ENCODE assay signal across 17 mouse cellular contexts in genomic region chr8:89210684-89211083, GRCm38 (mm10).
"Had no signal": no experiment of that assay in that cellular context is flagged by ENCODE, and none has a peak within 500 bp of the region (broad histone marks: within the 10 kb centered on the region; RNA-seq: fewer than 3 reads in every experiment).

No protein-coding gene starts in this region.

- H3K9me3 ChIP-seq: kidney, embryonic 15.5 days; liver, embryonic 13.5 days; midbrain, embryonic 13.5 days; neural tube, embryonic 12.5 days; neural tube, embryonic 15.5 days had no signal

- H3K27ac ChIP-seq: kidney, embryonic 15.5 days; left cerebral cortex, adult 2 months; liver, embryonic 13.5 days; macrophage; midbrain, embryonic 13.5 days; neural tube, embryonic 12.5 days; neural tube, embryonic 15.5 days had no signal

- H3K4me3 ChIP-seq: kidney, embryonic 15.5 days; left cerebral cortex, adult 2 months; liver, embryonic 13.5 days; midbrain, embryonic 13.5 days; neural tube, embryonic 12.5 days; neural tube, embryonic 15.5 days had no signal

- H3K36me3 ChIP-seq: kidney, embryonic 15.5 days; liver, embryonic 13.5 days; midbrain, embryonic 13.5 days; neural tube, embryonic 12.5 days; neural tube, embryonic 15.5 days had no signal

- H3K4me2 ChIP-seq: kidney, embryonic 15.5 days; liver, embryonic 13.5 days; midbrain, embryonic 13.5 days; neural tube, embryonic 12.5 days; neural tube, embryonic 15.5 days had no signal

- H3K4me1 ChIP-seq: kidney, embryonic 15.5 days; liver, embryonic 13.5 days; midbrain, embryonic 13.5 days; neural tube, embryonic 12.5 days; neural tube, embryonic 15.5 days had no signal

- DNase-seq: kidney, adult 11 months; kidney, adult 8-10 months; kidney, postnatal 10 days; kidney, postnatal 36 days; layer of hippocampus, postnatal 36 days; liver, embryonic 13.5 days; lung, adult 2 months; right cerebral cortex, adult 18-20 months; right cerebral cortex, postnatal 14 days; spleen, adult 18-20 months; thymus, postnatal 25 days had no signal

- H3K9ac ChIP-seq: kidney, embryonic 15.5 days; liver, embryonic 13.5 days; midbrain, embryonic 13.5 days; neural tube, embryonic 12.5 days; neural tube, embryonic 15.5 days had no signal

- ATAC-seq: midbrain, embryonic 13.5 days had no signal

- H3K27me3 ChIP-seq: kidney, embryonic 15.5 days; liver, embryonic 13.5 days; midbrain, embryonic 13.5 days; neural tube, embryonic 12.5 days; neural tube, embryonic 15.5 days had no signal
